ENCODE assay signal across 10 mouse cellular contexts in the genomic region with DNA sequence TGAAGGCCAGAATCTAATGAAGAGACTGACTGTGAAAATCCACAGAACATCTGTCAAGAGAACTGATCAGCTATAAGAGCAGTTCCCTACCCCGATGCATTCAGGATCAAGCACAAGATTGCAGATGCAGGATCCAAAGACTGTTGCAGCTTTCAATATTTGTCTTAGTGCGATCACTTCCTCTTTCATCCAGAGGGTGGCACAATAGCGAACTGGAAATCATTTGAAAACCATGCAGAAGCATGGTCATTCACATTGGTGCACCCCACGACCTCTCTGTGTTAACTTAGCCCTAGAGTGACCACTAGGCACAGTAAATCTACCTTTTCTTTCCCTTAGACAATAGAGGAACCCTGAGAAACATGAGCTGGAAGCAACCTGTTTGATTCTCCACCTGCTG. TPM values are rescaled to one million over a fixed set of nuclear protein-coding genes. Genes with fewer than 3 reads are reported as not detected.
DNase-seq lines count a peak whose midpoint lies in the region; ATAC-seq and TF ChIP-seq lines count a peak whose summit lies in the region.
"Had no signal": no experiment of that assay in that cellular context is flagged by ENCODE, and none has a peak within 500 bp of the region (broad histone marks: within the 10 kb centered on the region; RNA-seq: fewer than 3 reads in every experiment).

No protein-coding gene starts in this region.

- no peak overlapping the region for H3K27ac ChIP-seq in heart, embryonic 12.5 days (ENCODE audit: poor library complexity, severe bottlenecking)
- H3K27ac ChIP-seq: hindbrain, embryonic 12.5 days had no signal

- no peaks in the 10 kb centered on the region for H3K4me1 ChIP-seq in heart, embryonic 12.5 days (replicated peaks)
- no peaks in the 10 kb centered on the region for H3K4me1 ChIP-seq in lung, adult 2 months (ENCODE audit: control insufficient read depth, insufficient read depth, low read length)
- H3K4me1 ChIP-seq: hindbrain, embryonic 12.5 days had no signal

- no peak for TF ChIP-seq CTCF in lung, adult 2 months (IDR thresholded peaks at IDR 0.05; ENCODE audit: insufficient read depth, low read length)
- peak; percentile 45; the same call in 1 of the 2 replicates for TF ChIP-seq CTCF in brain, embryonic 14.5 days (IDR thresholded peaks at IDR 0.05; ENCODE audit: borderline replicate concordance, extremely low read depth, insufficient read depth, insufficient read length)

- peaks cover 8% of the 10 kb centered on the region; the same call in 1 of the 2 replicates for H3K27me3 ChIP-seq in heart, embryonic 12.5 days (replicated peaks)

- no peak for TF ChIP-seq POLR2A in lung, adult 2 months (IDR thresholded peaks at IDR 0.05; ENCODE audit: borderline replicate concordance, extremely low read depth, low read depth, low read length)
- no peak for TF ChIP-seq POLR2A in brain, embryonic 14.5 days (IDR thresholded peaks at IDR 0.05; ENCODE audit: borderline replicate concordance, extremely low read depth, insufficient read depth, insufficient read length, poor library complexity, severe bottlenecking)

- peak; percentile 6 for DNase-seq in heart, postnatal 4 days
- peak; percentile 1 for DNase-seq in lung, postnatal 10 days
- DNase-seq in lung, adult 2 months, result no peak
- DNase-seq in brain, embryonic 14.5 days (ENCODE audit: low read depth), result peak; percentile 52
- DNase-seq in right cerebral cortex, postnatal 10 days (ENCODE audit: low spot score in 2 of 2), result peak; percentile 22 to 30
- DNase-seq in thymus, postnatal 0 days (ENCODE audit: low spot score), result no peak

- no peak overlapping the region for H3K4me2 ChIP-seq in heart, embryonic 12.5 days
- H3K4me2 ChIP-seq: hindbrain, embryonic 12.5 days had no signal

- H3K36me3 ChIP-seq in heart, embryonic 12.5 days, result no peaks in the 10 kb centered on the region
- H3K36me3 ChIP-seq: hindbrain, embryonic 12.5 days had no signal

- no peak for ATAC-seq in heart, embryonic 12.5 days (ENCODE audit: insufficient number of reproducible peaks, low FRiP score)
- ATAC-seq in monocyte, adult 5-6 weeks (replicated peaks; ENCODE audit: insufficient number of reproducible peaks, low FRiP score, low TSS enrichment, poor library complexity, severe bottlenecking), result no peak
- ATAC-seq: midbrain, embryonic 16.5 days had no signal

- H3K9me3 ChIP-seq in heart, embryonic 12.5 days (replicated peaks), result 0 out of 2 replicates have a peak, but pooled peaks cover 4% of the 10 kb centered on the region
- H3K9me3 ChIP-seq: hindbrain, embryonic 12.5 days had no signal

- WGBS in heart, embryonic 12.5 days, result 33% methylated on average over 4 of the region's 4 CpGs
- WGBS in lung, adult 2 months, result 39% methylated on average over 4 of the region's 4 CpGs

- no peak overlapping the region for H3K9ac ChIP-seq in heart, embryonic 12.5 days
- H3K9ac ChIP-seq: hindbrain, embryonic 12.5 days had no signal

- H3K4me3 ChIP-seq in heart, embryonic 12.5 days, result no peak overlapping the region
- H3K4me3 ChIP-seq in lung, adult 2 months (replicated peaks; ENCODE audit: extremely low read depth, low read depth, low read length), result no peak overlapping the region
- H3K4me3 ChIP-seq: hindbrain, embryonic 12.5 days had no signal

RNA-seq across cellular contexts. Expression of gene Pak3, which starts 55.8 kb away (rescaled TPM):
- 1 to 10 TPM; 6.2 to 6.3 TPM for total RNA-seq in heart, postnatal 4 days (2021)
- polyA plus RNA-seq in heart, embryonic 12.5 days (2016; fragmentation: Nextera tagmentation; extraction: Ambion mirVana), result 7.1 and 7.5 TPM in 2 replicates
- 0.09 and 0.17 TPM in 2 replicates for polyA plus RNA-seq in lung, adult 2 months (2012; rRNA removed)
- polyA plus RNA-seq in brain, embryonic 14.5 days (2012; rRNA removed), result 24.8 and 41.7 TPM in 2 replicates
- not detected in 3 replicates for total RNA-seq in monocyte, adult 5-6 weeks (2017)
- polyA plus RNA-seq in thymus, postnatal 0 days (2015; fragmentation: Nextera tagmentation; extraction: Ambion mirVana), result 3.9 and 4.1 TPM in 2 replicates

Comparison
In these comparisons a context has a peak if more than half of its experiments do, and no peak if none do; other contexts are left out.
1. DNase-seq: peak in heart, postnatal 4 days (single experiment), lung, postnatal 10 days (single experiment), brain, embryonic 14.5 days (single experiment) and right cerebral cortex, postnatal 10 days (2 of 2); none in lung, adult 2 months (single experiment) and thymus, postnatal 0 days (single experiment).